Mouse (Mus musculus): Measurements from ENCODE around the gene Rsph3b. TPM values are rescaled to one million over a fixed set of nuclear protein-coding genes. Genes with fewer than 3 reads are reported as not detected.
A peak's percentile ranks its signal among the peaks of the same experiment; 100 is the strongest.
"Not testable (repeated sequence)": the region's sequence is repeated elsewhere in the genome, so short reads cannot be mapped to it uniquely, and the experiment has no call there.

Gene Rsph3b
- total RNA-seq, 2 experiments from 2014 or later = 29.2 to 31.2 TPM

GRCm38 (mm10) chr17:6960776-6961175 is 12.3 kb upstream of the Rsph3b start, which contains the start of gene Tagap1:
Gene Tagap1 (minus strand): TSS chr17:6961156.
- peak in 1 of 2 experiments; percentile 47 for DNase-seq (ENCODE audit: extremely low spot score in 1 of 2, low spot score in 2 of 2)
- intact Hi-C loops (cut with DNase I) = not testable (repeated sequence)

- intact Hi-C loops (cut with DNase I); DNase-seq (ENCODE audit: extremely low spot score in 1 of 2, low spot score in 2 of 2): not testable (repeated sequence)
These were observed 11.9 kb upstream of the Rsph3b start for GRCm38 (mm10) chr17:6960349-6960748.

- DNase-seq (ENCODE audit: extremely low spot score in 1 of 2, low spot score in 2 of 2); intact Hi-C loops (cut with DNase I): not testable (repeated sequence)
These were observed 11.2 kb upstream of the Rsph3b start for GRCm38 (mm10) chr17:6959543-6960259.

GRCm38 (mm10) chr17:6958881-6959280 is 10.4 kb upstream of the Rsph3b start:
- DNase-seq (ENCODE audit: extremely low spot score in 1 of 2, low spot score in 2 of 2); intact Hi-C loops (cut with DNase I): not testable (repeated sequence)

GRCm38 (mm10) chr17:6948769-6949228 is 317 bp upstream of the Rsph3b start:
- DNase-seq (ENCODE audit: extremely low spot score in 1 of 2, low spot score in 2 of 2); intact Hi-C loops (cut with DNase I): not testable (repeated sequence)

- DNase-seq (ENCODE audit: extremely low spot score in 1 of 2, low spot score in 2 of 2); intact Hi-C loops (cut with DNase I): not testable (repeated sequence)
These were observed 872 bp downstream of the Rsph3b start for GRCm38 (mm10) chr17:6947637-6947983.

- intact Hi-C loops (cut with DNase I); DNase-seq (ENCODE audit: extremely low spot score in 1 of 2, low spot score in 2 of 2): not testable (repeated sequence)
These were observed 5.9 kb downstream of the Rsph3b start for GRCm38 (mm10) chr17:6942560-6942959.

GRCm38 (mm10) chr17:6931625-6932024 is 16.9 kb downstream of the Rsph3b start:
- intact Hi-C loops (cut with DNase I); DNase-seq (ENCODE audit: extremely low spot score in 1 of 2, low spot score in 2 of 2): not testable (repeated sequence)

GRCm38 (mm10) chr17:6920351-6920894 is 28.1 kb downstream of the Rsph3b start:
- intact Hi-C loops (cut with DNase I); DNase-seq (ENCODE audit: extremely low spot score in 1 of 2, low spot score in 2 of 2): not testable (repeated sequence)

- DNase-seq (ENCODE audit: extremely low spot score in 1 of 2, low spot score in 2 of 2); intact Hi-C loops (cut with DNase I): not testable (repeated sequence)
These were observed 29.1 kb downstream of the Rsph3b start for GRCm38 (mm10) chr17:6919388-6919787.

GRCm38 (mm10) chr17:6915282-6915681 is 33.2 kb downstream of the Rsph3b start:
- intact Hi-C loops (cut with DNase I); DNase-seq (ENCODE audit: extremely low spot score in 1 of 2, low spot score in 2 of 2): not testable (repeated sequence)

GRCm38 (mm10) chr17:6914066-6914465 is 34.4 kb downstream of the Rsph3b start:
- DNase-seq (ENCODE audit: extremely low spot score in 1 of 2, low spot score in 2 of 2); intact Hi-C loops (cut with DNase I): not testable (repeated sequence)

- intact Hi-C loops (cut with DNase I); DNase-seq (ENCODE audit: extremely low spot score in 1 of 2, low spot score in 2 of 2): not testable (repeated sequence)
These were observed 48.1 kb downstream of the Rsph3b start for GRCm38 (mm10) chr17:6900361-6900760.

- intact Hi-C loops (cut with DNase I); DNase-seq (ENCODE audit: extremely low spot score in 1 of 2, low spot score in 2 of 2): not testable (repeated sequence)
These were observed 50.4 kb downstream of the Rsph3b start for GRCm38 (mm10) chr17:6897996-6898562.

GRCm38 (mm10) chr17:6896756-6897155 is 51.7 kb downstream of the Rsph3b start:
- intact Hi-C loops (cut with DNase I) = no loop called here
- DNase-seq (ENCODE audit: extremely low spot score in 1 of 2, low spot score in 2 of 2) = no peak

- intact Hi-C loops (cut with DNase I) = loop anchor here (5.0 kb wide), 1 partner anchor 116 kb away; no protein-coding TSS in a partner anchor
These were observed 55.1 kb downstream of the Rsph3b start for GRCm38 (mm10) chr17:6893332-6893731.

GRCm38 (mm10) chr17:6891966-6892934 is 56.2 kb downstream of the Rsph3b start:
- DNase-seq (ENCODE audit: extremely low spot score in 1 of 2, low spot score in 2 of 2) = no peak
- intact Hi-C loops (cut with DNase I) = loop anchor here (5.0 kb wide), 1 partner anchor 115 kb away; no protein-coding TSS in a partner anchor

More at GRCm38 (mm10) chr17:6893332-6893731, 55.1 kb downstream of the Rsph3b start:
- no peak for DNase-seq (ENCODE audit: extremely low spot score in 1 of 2, low spot score in 2 of 2)

GRCm38 (mm10) chr17:6886445-6886844 is 62.0 kb downstream of the Rsph3b start:
- DNase-seq (ENCODE audit: extremely low spot score in 1 of 2, low spot score in 2 of 2) = no peak

More at GRCm38 (mm10) chr17:6886445-6886844, 62.0 kb downstream of the Rsph3b start:
- intact Hi-C loops (cut with DNase I) = no loop called here
